Mouse (Mus musculus): Measurements from ENCODE around the gene Gldn. TPM values are rescaled to one million over a fixed set of nuclear protein-coding genes. Genes with fewer than 3 reads are reported as not detected.

The Gldn gene
- total RNA-seq, 2 experiments from 2014 or later = not detected

DNA sequence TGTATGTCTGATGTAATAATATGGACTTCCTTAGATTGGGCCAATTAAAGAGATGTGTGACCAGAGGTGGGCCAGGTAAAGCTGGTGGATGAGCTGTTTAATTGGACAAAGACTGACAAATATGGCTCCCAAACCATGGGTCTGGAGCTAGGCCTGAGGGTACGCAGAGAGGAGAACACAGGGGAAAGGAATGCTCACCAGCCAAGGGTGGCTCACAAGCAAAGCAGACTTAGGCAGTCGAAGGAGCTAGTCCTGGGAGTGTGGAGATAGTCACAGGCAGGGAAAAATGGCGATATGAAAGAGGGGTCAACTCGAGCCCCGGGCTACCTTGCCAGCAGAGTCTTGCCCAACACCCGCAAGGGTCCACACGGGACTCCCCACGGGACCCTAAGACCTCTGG, 70.5 kb downstream of the Gldn start:
- ATAC-seq (replicated peaks; ENCODE audit: low FRiP score, low TSS enrichment, poor library complexity, severe bottlenecking) = no peak

Other genes with a start within 250 kb of the Gldn start
- not detected in 2 replicates for gene Tnfaip8l3, start 218.1 kb upstream of the Gldn start, total RNA-seq (2014; fragmentation: Nextera tagmentation)
- not detected in 2 replicates for gene Tnfaip8l3, start 218.1 kb upstream of the Gldn start, total RNA-seq (2017)
- gene Cyp19a1, start 18.4 kb upstream of the Gldn start, total RNA-seq (2014; fragmentation: Nextera tagmentation) = not detected in 2 replicates
- gene Cyp19a1, start 18.4 kb upstream of the Gldn start, total RNA-seq (2017) = not detected in 2 replicates
- gene Dmxl2, start 215.1 kb downstream of the Gldn start, total RNA-seq (2014; fragmentation: Nextera tagmentation) = 0.26 and 4.0 TPM in 2 replicates
- gene Dmxl2, start 215.1 kb downstream of the Gldn start, total RNA-seq (2017) = 0.91 and 2.6 TPM in 2 replicates